Mouse (Mus musculus) thymus, postnatal 14 days (tissue): ENCODE data around the gene Nexn.

Experiments
- DNase-seq: peaks from one replicate; pipeline ENCODE4 v3.0.0; 2021

The Nexn gene

DNA sequence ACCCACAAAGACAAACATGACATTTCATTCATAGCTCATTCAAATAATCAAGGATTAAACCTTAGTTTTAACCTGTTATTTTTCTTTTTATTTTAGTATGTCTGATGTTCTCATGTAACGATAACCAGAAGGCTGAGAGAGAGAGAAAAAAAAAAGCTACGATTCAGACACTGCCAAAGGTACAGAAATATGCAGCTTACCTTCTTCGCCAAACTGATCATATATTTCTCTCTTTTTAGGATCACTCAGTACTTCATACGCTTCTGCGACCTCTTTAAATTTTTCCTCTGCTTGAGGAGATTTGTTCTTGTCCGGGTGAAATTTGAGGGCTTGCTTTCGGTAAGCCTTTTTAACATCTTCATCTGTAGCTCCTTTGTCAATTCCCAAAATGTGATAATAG, 73.0 kb downstream of the Nexn start:
- DNase-seq: no peak

DNA sequence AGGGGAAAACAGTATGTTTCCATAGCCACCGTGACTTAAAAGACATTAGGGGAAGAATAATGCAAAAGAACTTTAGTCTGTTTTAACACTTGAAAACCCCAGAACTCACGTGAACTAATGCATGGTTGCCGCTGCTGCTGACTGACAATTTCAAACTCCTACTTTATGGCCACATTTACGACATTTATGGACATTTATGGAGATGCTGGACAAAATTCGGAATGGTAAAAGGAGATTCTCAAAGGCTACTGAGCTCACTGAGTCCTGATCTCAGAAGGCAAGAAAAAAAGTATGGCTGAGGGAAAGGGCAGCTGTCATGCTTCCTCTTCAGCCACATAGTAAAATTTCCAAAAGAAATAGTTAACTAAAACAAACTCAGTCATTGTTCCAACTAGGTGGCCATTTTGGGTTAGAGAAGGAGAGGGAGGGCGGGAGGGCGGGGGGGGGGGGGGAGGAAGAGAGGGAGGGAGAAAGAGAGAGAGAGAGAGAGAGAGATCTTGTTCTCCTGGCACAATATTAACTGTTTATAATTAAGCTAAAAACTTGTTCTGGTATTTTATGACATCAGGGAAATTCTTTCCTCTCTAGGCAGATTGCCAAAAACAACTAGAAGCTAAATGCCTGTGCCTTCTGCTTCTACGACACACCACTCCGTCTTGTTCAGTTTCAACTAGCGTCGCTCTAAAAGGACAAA, 73.8 kb downstream of the Nexn start:
- no peak for DNase-seq

DNA sequence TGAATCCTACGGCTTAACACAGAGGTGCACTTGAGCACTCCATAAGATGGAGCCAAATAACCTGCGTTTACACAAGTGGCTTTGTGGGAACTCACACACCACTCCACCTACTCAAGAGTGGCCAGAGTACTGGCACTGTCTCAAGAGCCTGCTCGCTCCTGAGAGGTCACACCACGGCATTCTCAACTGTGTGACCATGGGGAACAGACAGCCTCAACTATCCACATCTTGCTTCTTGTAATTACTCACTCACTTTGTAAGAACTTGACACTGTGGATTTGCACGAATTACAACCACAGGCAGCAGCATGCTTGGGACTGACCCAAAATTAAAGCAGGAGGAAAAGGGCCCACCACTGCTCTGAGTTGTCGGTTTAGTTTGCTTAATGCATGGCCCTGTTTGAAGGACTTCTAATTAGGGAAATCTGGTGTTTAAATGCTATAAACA, 74.3 kb downstream of the Nexn start:
- no peak for DNase-seq

DNA sequence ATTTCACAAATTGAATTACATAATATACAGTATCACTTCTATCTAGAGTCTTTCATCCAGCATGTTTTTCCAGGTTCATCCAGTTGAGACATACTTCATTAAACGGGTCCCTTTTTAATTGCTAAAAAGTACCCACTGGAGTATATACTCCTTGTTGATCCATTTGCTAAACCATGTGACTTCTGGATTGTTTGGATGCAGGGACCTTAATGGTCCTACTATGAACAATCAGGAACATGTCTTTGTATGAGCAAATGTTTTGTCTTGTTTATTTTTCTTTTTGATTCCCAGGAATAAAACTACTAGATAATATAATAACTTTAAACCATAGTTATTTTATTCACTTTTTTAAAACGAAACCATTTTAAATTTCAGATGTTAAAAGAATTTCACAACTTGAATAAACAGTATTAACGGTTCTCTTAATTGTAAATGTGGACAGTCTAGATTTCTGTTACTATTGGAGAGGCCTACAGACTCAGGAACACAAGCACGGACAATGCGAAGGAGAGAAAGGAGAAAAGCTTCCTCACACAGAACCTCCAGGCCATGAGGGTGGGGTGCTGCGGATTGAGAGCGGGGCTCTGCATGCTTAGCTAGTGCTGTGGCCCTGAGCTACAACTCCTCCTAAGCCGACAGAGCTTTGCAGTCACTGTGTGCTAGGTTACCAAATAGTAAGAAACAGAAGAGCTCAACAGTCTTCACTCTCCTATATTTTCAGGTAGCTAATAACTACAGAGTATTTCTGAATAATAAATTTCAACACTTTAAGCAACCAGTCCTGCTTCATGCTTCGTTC, 75.3 kb downstream of the Nexn start:
- DNase-seq: no peak

DNA sequence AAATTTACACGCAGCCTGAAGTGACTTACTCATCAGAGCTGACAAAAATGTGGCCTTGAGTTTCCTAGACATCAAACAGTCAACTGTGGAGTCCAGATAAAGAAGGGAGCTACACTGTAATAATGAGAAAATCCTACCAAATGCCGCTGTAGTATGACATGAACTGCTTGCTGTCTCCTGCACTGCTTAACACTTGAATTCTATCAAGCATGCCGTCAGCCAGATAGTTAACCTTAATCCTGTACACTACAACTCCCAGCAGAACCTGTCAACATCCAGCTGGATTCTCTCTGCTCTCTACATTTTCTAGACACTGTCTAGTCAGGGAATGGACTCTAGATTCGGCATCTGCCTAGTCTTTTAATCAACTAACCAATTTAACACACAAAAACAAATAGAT, 76.8 kb downstream of the Nexn start:
- no peak for DNase-seq
